Mouse (Mus musculus): ENCODE measurements at regions not wholly inside any gene's neighbourhood (a gene's known extent, or its start where the extent isn't known, plus 50 kb on each side); places are given as distances from the start of the nearest gene placed in this dataset.

DNA sequence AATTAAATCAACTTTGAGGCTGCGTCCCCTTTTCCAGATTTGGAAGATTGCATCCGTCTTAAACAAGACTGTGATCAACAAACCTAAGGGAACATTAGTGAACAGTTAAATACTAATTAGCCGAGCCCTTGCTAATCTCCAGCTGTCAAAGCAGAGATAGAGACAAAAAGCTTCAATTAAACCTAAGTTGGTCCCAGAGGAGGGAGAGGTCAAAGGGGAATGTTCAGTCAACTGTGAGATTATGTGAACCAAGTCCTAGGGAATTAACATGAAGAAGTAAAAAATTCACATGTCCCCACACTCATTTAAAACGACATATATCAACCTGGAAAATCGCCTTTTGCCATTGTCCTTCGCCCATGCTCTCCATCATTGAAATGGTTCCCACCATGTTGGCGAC, 59.7 kb upstream of the Tbx20 start:
- Histone ChIP-seq H3K36me3 (ENCODE audit: control insufficient read depth in 1 of 2, insufficient read depth in 2 of 2, low read length in 2 of 2) (no peaks in the 10 kb centered on the region), H3K27ac (ENCODE audit: control insufficient read depth, low read depth, low read length) (no peak overlapping the region)
- DNase-seq (ENCODE audit: low read depth, low spot score): no peak

DNA sequence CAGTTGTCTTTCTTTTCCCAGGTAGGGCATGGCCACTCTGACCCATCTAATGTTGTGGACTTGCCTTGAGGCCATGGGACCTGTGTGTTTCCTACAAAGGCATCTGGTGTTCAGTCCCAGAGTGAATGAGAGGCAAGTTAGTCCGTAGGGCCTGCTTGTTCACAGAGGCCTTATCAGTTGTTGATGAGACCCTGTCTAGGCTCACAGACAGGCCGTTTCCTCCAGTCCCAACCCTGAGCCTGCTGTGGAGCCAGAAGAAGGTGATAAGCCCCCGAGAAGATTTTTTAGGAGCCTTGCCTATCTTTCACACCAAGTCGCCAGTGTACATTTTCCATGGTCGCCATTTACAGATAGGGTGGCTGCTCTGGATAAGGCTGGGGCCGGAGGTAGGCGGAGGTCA, 74.1 kb upstream of the Tbx20 start:
- H3K36me3 ChIP-seq (ENCODE audit: control insufficient read depth in 1 of 2, insufficient read depth in 2 of 2, low read length in 2 of 2): no peaks in the 10 kb centered on the region
- TF ChIP-seq RAD21 (IDR thresholded peaks at IDR 0.05; ENCODE audit: low read depth, low read length) (no peak), USF2 (IDR thresholded peaks at IDR 0.05; ENCODE audit: borderline replicate concordance in 1 of 2, insufficient read depth in 1 of 2, low read depth in 1 of 2, low read length in 2 of 2) (no peak), MYC (IDR thresholded peaks at IDR 0.05; ENCODE audit: low read depth, low read length) (no peak), USF1 (IDR thresholded peaks at IDR 0.05; ENCODE audit: low read depth, low read length) (no peak), SMC3 (IDR thresholded peaks at IDR 0.05; ENCODE audit: low read depth, low read length) (no peak), TAL1 (IDR thresholded peaks at IDR 0.05; ENCODE audit: low read length) (no peak), TBP (IDR thresholded peaks at IDR 0.05; ENCODE audit: low read depth, low read length) (no peak), MAZ (IDR thresholded peaks at IDR 0.05; ENCODE audit: low read depth, low read length) (no peak), ZMIZ1 (IDR thresholded peaks at IDR 0.05; ENCODE audit: low read depth, low read length) (no peak), EP300 (IDR thresholded peaks at IDR 0.05; ENCODE audit: low read depth in 1 of 2, low read length in 2 of 2) (no peak), KAT2A (conservative IDR thresholded peaks at IDR 0.05; ENCODE audit: low read depth, low read length) (no peak), MYB (IDR thresholded peaks at IDR 0.05; ENCODE audit: low read depth, low read length) (no peak), POLR2A (IDR thresholded peaks at IDR 0.05; ENCODE audit: control insufficient read depth in 1 of 2, insufficient read depth in 1 of 2, low read depth in 1 of 2, low read length in 2 of 2, poor library complexity in 1 of 2) (no peak), MAX (IDR thresholded peaks at IDR 0.05; ENCODE audit: low read length) (no peak)
- H3K4me1 ChIP-seq (ENCODE audit: control insufficient read depth in 1 of 2, insufficient read depth in 2 of 2, low read length in 2 of 2): no peaks in the 10 kb centered on the region
- H3K9me3 ChIP-seq (replicated peaks; ENCODE audit: insufficient read depth, low read length): no peaks in the 10 kb centered on the region
- no peaks in the 10 kb centered on the region for H3K79me2 ChIP-seq (ENCODE audit: control insufficient read depth, insufficient read depth, low read length, poor library complexity)
- no peaks in the 10 kb centered on the region for H3K27me3 ChIP-seq (ENCODE audit: control insufficient read depth in 1 of 2, insufficient read depth in 2 of 2, low read length in 2 of 2)
- H3K4me3 ChIP-seq (ENCODE audit: control insufficient read depth in 1 of 2, insufficient read depth in 1 of 2, low read depth in 2 of 2, low read length in 2 of 2): no peak overlapping the region
- H3K9ac ChIP-seq (ENCODE audit: control insufficient read depth, low read depth, low read length, poor library complexity, severe bottlenecking): no peak overlapping the region
- DNase-seq (ENCODE audit: low read depth, low spot score): no peak
- H3K27ac ChIP-seq (ENCODE audit: control insufficient read depth, low read depth, low read length): no peak overlapping the region

More for the DNA sequence above, 59.7 kb upstream of the Tbx20 start:
- H3K4me1 ChIP-seq (ENCODE audit: control insufficient read depth in 1 of 2, insufficient read depth in 2 of 2, low read length in 2 of 2): no peaks in the 10 kb centered on the region
- no peak overlapping the region for H3K4me3 ChIP-seq (ENCODE audit: control insufficient read depth in 1 of 2, insufficient read depth in 1 of 2, low read depth in 2 of 2, low read length in 2 of 2)
- no peaks in the 10 kb centered on the region for H3K27me3 ChIP-seq (ENCODE audit: control insufficient read depth in 1 of 2, insufficient read depth in 2 of 2, low read length in 2 of 2)
- no peak for TF ChIP-seq MYB (IDR thresholded peaks at IDR 0.05; ENCODE audit: low read depth, low read length)
- TF ChIP-seq GABPA (IDR thresholded peaks at IDR 0.05; ENCODE audit: low read depth, low read length): no peak
- no peak for TF ChIP-seq E2F4 (IDR thresholded peaks at IDR 0.05; ENCODE audit: borderline replicate concordance, low read depth, low read length)
- no peak for TF ChIP-seq CHD1 (IDR thresholded peaks at IDR 0.05; ENCODE audit: low read depth, low read length)
- TF ChIP-seq ZKSCAN1 (IDR thresholded peaks at IDR 0.05; ENCODE audit: low read depth, low read length): no peak
- no peak for TF ChIP-seq MAX (IDR thresholded peaks at IDR 0.05; ENCODE audit: low read length)
- no peak for TF ChIP-seq SMC3 (IDR thresholded peaks at IDR 0.05; ENCODE audit: low read depth, low read length)
- TF ChIP-seq SIN3A (IDR thresholded peaks at IDR 0.05; ENCODE audit: low read length): no peak
- TF ChIP-seq KAT2A (conservative IDR thresholded peaks at IDR 0.05; ENCODE audit: low read depth, low read length): no peak
- no peak for TF ChIP-seq GATA1 (IDR thresholded peaks at IDR 0.05; ENCODE audit: low read depth, low read length)
- no peak for TF ChIP-seq ZMIZ1 (IDR thresholded peaks at IDR 0.05; ENCODE audit: low read depth, low read length)
- TF ChIP-seq JUND (IDR thresholded peaks at IDR 0.05; ENCODE audit: low read depth, low read length): no peak
- TF ChIP-seq USF2 (IDR thresholded peaks at IDR 0.05; ENCODE audit: borderline replicate concordance in 1 of 2, insufficient read depth in 1 of 2, low read depth in 1 of 2, low read length in 2 of 2): no peak
- no peak for TF ChIP-seq CHD2 (IDR thresholded peaks at IDR 0.05; ENCODE audit: low read length)
- TF ChIP-seq RAD21 (IDR thresholded peaks at IDR 0.05; ENCODE audit: low read depth, low read length): no peak
- no peak for TF ChIP-seq MYC (IDR thresholded peaks at IDR 0.05; ENCODE audit: low read depth, low read length)
- no peak for TF ChIP-seq CTCF (IDR thresholded peaks at IDR 0.05 in 2 of 3, conservative IDR thresholded peaks at IDR 0.05 in 1 of 3; ENCODE audit: control insufficient read depth in 1 of 3, insufficient read depth in 1 of 3, low read depth in 2 of 3, low read length in 3 of 3, poor library complexity in 1 of 3, severe bottlenecking in 1 of 3)
- TF ChIP-seq MEF2A (IDR thresholded peaks at IDR 0.05; ENCODE audit: extremely low read depth, insufficient replicate concordance, low read depth, low read length, poor library complexity, severe bottlenecking): no peak
- no peaks in the 10 kb centered on the region for H3K79me2 ChIP-seq (ENCODE audit: control insufficient read depth, insufficient read depth, low read length, poor library complexity)
- no peak overlapping the region for H3K9ac ChIP-seq (ENCODE audit: control insufficient read depth, low read depth, low read length, poor library complexity, severe bottlenecking)
- H3K9me3 ChIP-seq (replicated peaks; ENCODE audit: insufficient read depth, low read length): no peaks in the 10 kb centered on the region
